Mouse (Mus musculus) spleen, embryonic (tissue): ENCODE results near the gene Syne1.

Source experiments
- CTCF ChIA-PET: fragments of 350-600 bp; sonication (Branson Sonifier 250); formaldehyde crosslinking; loops from one replicate; lab custom pipeline; 2022; lab: Charles Lee

The Syne1 gene

GRCm38 (mm10) chr10:5551382-5551781 lies at the start of gene Syne1:
Syne1 (minus strand) TSS chr10:5551482.
- CTCF ChIA-PET: no interaction called here

- CTCF ChIA-PET: interaction anchor here (0.6 to 0.7 kb wide), 2 partner anchors 202 to 236 kb away, joined by 3 read pairs; no protein-coding TSS in a partner anchor
Measured at GRCm38 (mm10) chr10:5600123-5600522, 48.8 kb upstream of the Syne1 start.

GRCm38 (mm10) chr10:5596559-5596958 lies 45.3 kb upstream of the Syne1 start:
- CTCF ChIA-PET: no interaction called here

GRCm38 (mm10) chr10:5594457-5594856 lies 43.2 kb upstream of the Syne1 start:
- CTCF ChIA-PET: no interaction called here

- CTCF ChIA-PET: no interaction called here
Measured at GRCm38 (mm10) chr10:5593464-5593863, 42.2 kb upstream of the Syne1 start, which contains the start of gene Myct1. Myct1 (plus strand) TSS chr10:5593775.

- CTCF ChIA-PET: no interaction called here
Measured at GRCm38 (mm10) chr10:5591996-5592395, 40.7 kb upstream of the Syne1 start.

- CTCF ChIA-PET: no interaction called here
Measured at GRCm38 (mm10) chr10:5591061-5591460, 39.8 kb upstream of the Syne1 start.

GRCm38 (mm10) chr10:5573328-5573727 lies 22.0 kb upstream of the Syne1 start:
- CTCF ChIA-PET: no interaction called here

- CTCF ChIA-PET: no interaction called here
Measured at GRCm38 (mm10) chr10:5571332-5571731, 20.1 kb upstream of the Syne1 start.

- CTCF ChIA-PET: no interaction called here
Measured at GRCm38 (mm10) chr10:5570059-5570458, 18.8 kb upstream of the Syne1 start.

- CTCF ChIA-PET: no interaction called here
Measured at GRCm38 (mm10) chr10:5568991-5569390, 17.7 kb upstream of the Syne1 start.

- CTCF ChIA-PET: no interaction called here
Measured at GRCm38 (mm10) chr10:5561706-5562105, 10.4 kb upstream of the Syne1 start.

GRCm38 (mm10) chr10:5560526-5560925 lies 9.2 kb upstream of the Syne1 start:
- CTCF ChIA-PET: no interaction called here

GRCm38 (mm10) chr10:5558808-5559207 lies 7.5 kb upstream of the Syne1 start:
- CTCF ChIA-PET: no interaction called here

- CTCF ChIA-PET: interaction anchor here (0.6 kb wide), 1 partner anchor 236 kb away, joined by 3 read pairs; no protein-coding TSS in a partner anchor
Measured at GRCm38 (mm10) chr10:5554941-5555340, 3.7 kb upstream of the Syne1 start.

- CTCF ChIA-PET: no interaction called here
Measured at GRCm38 (mm10) chr10:5550168-5551021, 887 bp downstream of the Syne1 start.

GRCm38 (mm10) chr10:5549871-5550167 lies 1.5 kb downstream of the Syne1 start:
- CTCF ChIA-PET: no interaction called here

- CTCF ChIA-PET: no interaction called here
Measured at GRCm38 (mm10) chr10:5548651-5549050, 2.6 kb downstream of the Syne1 start.

- CTCF ChIA-PET: no interaction called here
Measured at GRCm38 (mm10) chr10:5547769-5548168, 3.5 kb downstream of the Syne1 start.

GRCm38 (mm10) chr10:5546428-5546827 lies 4.9 kb downstream of the Syne1 start:
- CTCF ChIA-PET: no interaction called here

GRCm38 (mm10) chr10:5528284-5528683 lies 23.0 kb downstream of the Syne1 start:
- CTCF ChIA-PET: interaction anchor here (0.6 to 0.8 kb wide), 2 partner anchors 71 to 213 kb away, joined by 4 read pairs; no protein-coding TSS in a partner anchor

- CTCF ChIA-PET: interaction anchor here (0.6 to 0.8 kb wide), 2 partner anchors 70 to 212 kb away, joined by 4 read pairs; no protein-coding TSS in a partner anchor
Measured at GRCm38 (mm10) chr10:5527634-5528033, 23.6 kb downstream of the Syne1 start.

- CTCF ChIA-PET: interaction anchor here (0.7 kb wide), 1 partner anchor 1262 kb away, joined by 4 read pairs; no protein-coding TSS in a partner anchor
Measured at GRCm38 (mm10) chr10:5522904-5523303, 28.4 kb downstream of the Syne1 start.
